Mouse (Mus musculus): ENCODE data around the gene Krt26. TPM values are rescaled to one million over a fixed set of nuclear protein-coding genes. Genes with fewer than 3 reads are reported as not detected.

Krt26 gene
- polyA plus RNA-seq (2016; fragmentation: Nextera tagmentation; extraction: Ambion mirVana), result not detected in 2 replicates

DNA sequence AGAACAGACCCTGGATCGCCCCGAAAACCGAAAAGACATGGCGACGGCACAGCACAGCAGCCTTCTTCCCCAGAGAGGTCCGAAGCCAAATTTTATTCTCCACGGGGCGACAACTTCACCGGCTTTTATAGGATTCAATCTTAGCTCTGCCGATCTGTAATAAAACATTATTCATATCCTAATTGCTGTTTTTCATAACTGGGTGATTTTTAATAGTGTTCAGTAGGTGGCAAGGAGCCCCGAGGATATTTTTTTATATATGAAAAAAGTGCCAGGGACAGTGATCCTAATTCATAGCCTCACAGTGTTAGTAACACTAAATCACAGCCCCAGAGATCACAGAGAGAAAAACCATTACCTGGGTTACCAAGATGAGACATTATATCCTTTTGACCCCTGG, at the start of gene Krt26:
Gene Krt26 (minus strand): TSS at position 101 of the 400 bp plus-strand sequence.
- H3K27ac ChIP-seq, result no peak within 1 kb of the TSS
- no peaks in the 10 kb centered on the region for H3K4me1 ChIP-seq
- H3K36me3 ChIP-seq, result no peaks in the 10 kb centered on the region
- 93% methylated on average over 11 of the region's 11 CpGs for WGBS
- H3K4me3 ChIP-seq, result no peak within 1 kb of the TSS
- no peaks in the 10 kb centered on the region for H3K27me3 ChIP-seq
- no peak within 1 kb of the TSS for H3K4me2 ChIP-seq (replicated peaks)
- H3K9ac ChIP-seq, result no peak within 1 kb of the TSS
- no peaks in the 10 kb centered on the region for H3K9me3 ChIP-seq
- no peak for ATAC-seq (ENCODE audit: insufficient number of reproducible peaks, insufficient read depth, low FRiP score, low TSS enrichment)

DNA sequence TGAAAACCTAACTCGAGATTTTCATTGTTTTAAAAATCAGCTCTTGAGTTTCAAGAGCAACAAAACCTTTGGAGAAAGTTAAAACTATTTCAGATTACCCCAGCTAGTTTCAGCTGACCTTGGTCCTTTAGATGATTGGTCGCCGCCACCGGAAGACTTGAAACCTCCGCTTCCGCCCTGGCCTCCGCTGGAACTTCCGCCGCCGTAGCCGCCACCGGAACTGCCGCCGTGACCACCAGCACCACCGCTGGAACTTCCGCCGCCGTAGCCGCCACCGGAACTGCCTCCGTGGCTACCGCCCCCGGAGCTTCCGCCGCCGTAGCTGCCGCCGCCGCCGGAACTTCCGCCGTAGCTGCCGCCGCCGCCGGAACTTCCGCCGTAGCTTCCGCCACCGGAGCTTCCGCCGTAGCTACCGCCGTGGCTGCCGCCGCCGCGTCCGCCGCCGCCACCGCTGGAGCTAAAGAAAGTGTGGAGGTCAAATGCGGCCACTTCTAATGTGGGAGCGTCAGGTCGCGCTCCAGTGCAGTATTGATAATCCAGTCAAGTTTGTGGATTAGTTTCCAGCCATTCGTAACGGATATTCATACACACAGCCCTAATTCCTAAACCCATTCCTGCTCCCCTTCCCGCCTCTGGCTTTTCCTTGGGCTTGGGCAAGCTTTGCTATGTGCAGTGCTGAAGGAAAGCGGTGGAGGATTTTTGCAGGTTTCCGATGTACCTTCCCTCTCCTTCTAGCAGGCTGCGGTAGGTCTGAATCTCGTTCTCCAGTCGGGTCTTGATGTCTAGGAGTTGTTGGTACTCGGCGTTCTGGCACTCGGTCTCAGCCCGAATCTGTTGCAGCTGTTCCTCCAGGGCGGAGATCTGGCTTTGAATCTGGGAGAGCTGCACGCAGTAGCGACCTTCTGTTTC, 48.3 kb upstream of the Krt26 start:
- Histone ChIP-seq H3K27ac (peak overlapping the region; percentile 96), H3K36me3 (no peaks in the 10 kb centered on the region), H3K9me3 (no peaks in the 10 kb centered on the region), H3K27me3 (no peaks in the 10 kb centered on the region), H3K4me2 (replicated peaks) (peak overlapping the region; percentile 50), H3K4me3 (peak overlapping the region; percentile 50), H3K4me1 (no peaks in the 10 kb centered on the region), H3K9ac (peak overlapping the region; percentile 63)
- no peak for ATAC-seq (ENCODE audit: insufficient number of reproducible peaks, insufficient read depth, low FRiP score, low TSS enrichment)
- 2% methylated on average over 71 of the region's 71 CpGs for WGBS

DNA sequence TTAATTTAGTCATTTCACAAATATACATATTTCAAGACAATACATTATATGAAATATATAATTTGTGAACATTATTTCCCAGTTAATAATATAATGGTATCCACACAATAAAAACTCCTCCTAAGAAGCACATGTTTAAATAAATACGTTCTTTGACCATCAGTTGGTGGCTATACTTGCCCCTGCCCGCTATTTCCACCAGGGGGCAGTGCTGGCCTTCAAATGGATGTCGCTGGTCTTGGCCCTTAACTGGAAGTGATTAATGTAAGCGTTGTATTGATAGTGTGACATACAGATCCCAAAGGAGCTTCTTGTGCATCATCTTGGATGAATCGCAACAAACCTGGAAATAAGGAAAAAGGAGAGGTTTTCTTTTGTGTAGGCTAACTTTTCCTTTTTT, 41.8 kb upstream of the Krt26 start:
- WGBS, result 15% methylated on average over 5 of the region's 5 CpGs
- Histone ChIP-seq H3K9ac (no peak overlapping the region), H3K4me2 (replicated peaks) (no peak overlapping the region), H3K4me1 (no peaks in the 10 kb centered on the region), H3K36me3 (no peaks in the 10 kb centered on the region), H3K4me3 (no peak overlapping the region), H3K27me3 (no peaks in the 10 kb centered on the region), H3K27ac (no peak overlapping the region), H3K9me3 (no peaks in the 10 kb centered on the region)
- ATAC-seq (ENCODE audit: insufficient number of reproducible peaks, insufficient read depth, low FRiP score, low TSS enrichment), result no peak

DNA sequence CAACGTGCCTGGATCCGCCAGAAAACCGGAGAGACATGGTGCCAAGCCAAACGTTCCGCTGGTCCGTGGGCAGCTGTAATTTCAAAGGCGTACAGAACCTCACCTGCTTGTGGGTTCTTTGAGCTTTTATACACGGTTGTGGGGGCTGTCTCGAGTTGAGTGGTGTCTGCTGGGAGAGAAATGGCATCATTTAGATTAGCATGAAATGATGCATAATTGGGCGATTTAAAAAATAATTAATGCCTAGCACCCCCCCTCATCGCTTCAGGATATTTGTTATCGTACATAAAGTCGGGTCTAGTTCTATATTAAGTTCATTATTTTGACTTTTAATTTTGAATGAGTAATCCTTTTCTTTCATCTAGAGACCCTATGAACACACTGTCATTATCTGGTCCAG, 37.0 kb upstream of the Krt26 start, which contains the start of gene Krt28:
Gene Krt28 (minus strand): TSS at position 101 of the 400 bp plus-strand sequence.
- 85% methylated on average over 13 of the region's 13 CpGs for WGBS
- Histone ChIP-seq H3K4me2 (replicated peaks) (no peak within 1 kb of the TSS), H3K27ac (no peak within 1 kb of the TSS), H3K4me1 (no peaks in the 10 kb centered on the region), H3K9ac (no peak within 1 kb of the TSS), H3K4me3 (no peak within 1 kb of the TSS), H3K27me3 (0 out of 2 replicates have a peak, but pooled peaks cover 2% of the 10 kb centered on the region), H3K9me3 (no peaks in the 10 kb centered on the region), H3K36me3 (no peaks in the 10 kb centered on the region)
- no peak for ATAC-seq (ENCODE audit: insufficient number of reproducible peaks, insufficient read depth, low FRiP score, low TSS enrichment)

DNA sequence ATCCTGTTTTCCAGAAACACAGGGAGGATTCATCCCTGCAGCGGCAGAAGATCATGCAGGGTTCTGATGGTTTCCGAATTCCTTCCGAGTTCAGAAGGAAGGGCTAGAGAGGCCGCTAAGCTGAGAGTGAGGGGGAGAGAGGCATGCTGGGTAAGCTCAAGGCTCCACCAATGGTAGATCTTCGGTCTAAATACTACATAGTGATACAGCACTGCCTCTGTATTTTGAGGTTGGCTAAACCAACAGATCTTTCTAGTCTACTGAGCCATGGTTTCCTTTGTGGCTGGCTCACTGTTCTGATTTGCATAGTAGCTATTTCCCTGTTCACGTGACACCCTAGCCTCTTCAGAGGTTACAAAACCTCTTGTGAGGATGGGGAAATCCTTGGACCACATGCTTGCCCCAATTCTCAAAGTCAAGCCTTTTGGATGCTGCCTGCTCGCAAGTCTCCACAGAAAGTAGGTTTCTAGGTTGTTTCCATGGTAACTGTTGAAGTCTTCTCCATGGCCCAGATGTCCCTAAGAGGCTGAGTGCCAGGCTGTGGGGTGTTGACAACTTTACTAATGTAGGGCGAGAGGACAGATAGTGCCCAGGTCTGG, 32.2 kb upstream of the Krt26 start:
- Histone ChIP-seq H3K36me3 (no peaks in the 10 kb centered on the region), H3K4me1 (no peaks in the 10 kb centered on the region), H3K4me3 (no peak overlapping the region), H3K27me3 (0 out of 2 replicates have a peak, but pooled peaks cover 2% of the 10 kb centered on the region), H3K27ac (no peak overlapping the region), H3K9me3 (no peaks in the 10 kb centered on the region), H3K9ac (no peak overlapping the region), H3K4me2 (replicated peaks) (no peak overlapping the region)
- ATAC-seq (ENCODE audit: insufficient number of reproducible peaks, insufficient read depth, low FRiP score, low TSS enrichment), result no peak
- 85% methylated on average over 8 of the region's 8 CpGs for WGBS

DNA sequence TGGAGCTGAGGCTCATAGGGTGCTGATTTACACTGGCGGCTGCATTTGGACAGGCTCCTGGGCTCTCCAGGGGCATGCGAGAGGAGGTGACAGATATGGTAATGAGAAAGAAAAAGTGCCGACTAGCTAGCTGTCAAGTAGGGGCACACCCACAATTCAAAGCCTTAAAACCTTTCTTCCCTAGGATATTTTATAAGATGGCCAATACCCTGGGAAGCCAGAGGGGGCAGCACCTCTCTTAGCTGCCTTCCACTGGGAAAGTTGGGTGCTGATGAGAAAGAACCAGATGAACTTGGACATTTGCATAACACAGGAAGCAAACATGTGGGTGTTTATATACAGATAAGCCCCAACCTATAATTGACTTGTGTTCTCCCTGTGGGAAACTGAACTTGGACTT, 31.5 kb upstream of the Krt26 start:
- Histone ChIP-seq H3K9me3 (no peaks in the 10 kb centered on the region), H3K27me3 (0 out of 2 replicates have a peak, but pooled peaks cover 2% of the 10 kb centered on the region), H3K27ac (no peak overlapping the region), H3K4me1 (no peaks in the 10 kb centered on the region), H3K4me2 (replicated peaks) (no peak overlapping the region), H3K36me3 (no peaks in the 10 kb centered on the region), H3K9ac (no peak overlapping the region), H3K4me3 (no peak overlapping the region)
- WGBS, result 19% methylated on average over 3 of the region's 3 CpGs
- ATAC-seq (ENCODE audit: insufficient number of reproducible peaks, insufficient read depth, low FRiP score, low TSS enrichment), result no peak

DNA sequence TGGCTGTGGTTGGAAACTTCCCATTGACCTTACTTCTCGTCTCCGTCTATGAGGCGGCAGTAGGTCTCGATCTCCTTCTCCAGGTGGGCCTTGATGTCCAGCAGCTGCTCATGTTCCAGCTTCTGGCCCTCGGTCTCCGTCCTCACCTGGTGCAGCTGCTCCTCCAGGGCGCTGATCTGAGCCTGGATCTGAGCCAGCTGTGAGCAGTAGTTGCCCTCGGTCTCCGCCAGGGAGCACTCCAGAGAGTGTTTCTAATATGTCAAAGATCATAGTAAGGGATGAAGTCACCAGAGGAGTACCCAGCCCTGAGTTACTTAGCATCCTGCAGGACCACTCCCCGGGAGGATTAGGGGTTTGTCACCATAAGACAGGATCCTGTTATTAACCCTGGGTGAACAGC, 29.0 kb upstream of the Krt26 start:
- no peak overlapping the region for H3K4me3 ChIP-seq
- no peaks in the 10 kb centered on the region for H3K36me3 ChIP-seq
- ATAC-seq (ENCODE audit: insufficient number of reproducible peaks, insufficient read depth, low FRiP score, low TSS enrichment), result no peak
- no peaks in the 10 kb centered on the region for H3K4me1 ChIP-seq
- 45% methylated on average over 10 of the region's 10 CpGs for WGBS
- H3K4me2 ChIP-seq (replicated peaks), result no peak overlapping the region
- H3K27me3 ChIP-seq, result 0 out of 2 replicates have a peak, but pooled peaks cover 2% of the 10 kb centered on the region
- no peak overlapping the region for H3K27ac ChIP-seq
- no peak overlapping the region for H3K9ac ChIP-seq
- no peaks in the 10 kb centered on the region for H3K9me3 ChIP-seq

DNA sequence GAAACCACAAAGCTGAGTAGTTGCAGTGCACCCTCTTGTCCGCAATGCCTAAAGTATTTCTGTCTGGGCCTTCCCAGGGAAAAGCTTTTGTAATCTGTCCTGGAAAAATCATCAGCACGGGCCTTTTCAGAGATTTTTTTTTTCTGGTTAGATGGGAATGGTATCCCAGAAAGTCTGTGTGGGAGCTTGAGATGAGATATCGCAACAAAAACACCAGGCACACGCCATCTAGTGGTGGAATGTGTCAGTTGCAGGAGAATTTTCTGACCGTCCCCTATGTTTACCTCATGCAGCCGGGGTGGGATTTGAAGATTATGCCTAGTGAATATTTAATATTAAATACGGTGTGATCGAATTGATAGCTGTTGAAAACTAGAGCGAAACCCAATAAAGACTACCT, 26.6 kb upstream of the Krt26 start:
- H3K9me3 ChIP-seq, result no peaks in the 10 kb centered on the region
- no peaks in the 10 kb centered on the region for H3K4me1 ChIP-seq
- H3K36me3 ChIP-seq, result no peaks in the 10 kb centered on the region
- no peak for ATAC-seq (ENCODE audit: insufficient number of reproducible peaks, insufficient read depth, low FRiP score, low TSS enrichment)
- 29% methylated on average over 9 of the region's 9 CpGs for WGBS
- H3K4me3 ChIP-seq, result no peak overlapping the region
- H3K9ac ChIP-seq, result no peak overlapping the region
- H3K4me2 ChIP-seq (replicated peaks), result no peak overlapping the region
- no peaks in the 10 kb centered on the region for H3K27me3 ChIP-seq
- H3K27ac ChIP-seq, result no peak overlapping the region

DNA sequence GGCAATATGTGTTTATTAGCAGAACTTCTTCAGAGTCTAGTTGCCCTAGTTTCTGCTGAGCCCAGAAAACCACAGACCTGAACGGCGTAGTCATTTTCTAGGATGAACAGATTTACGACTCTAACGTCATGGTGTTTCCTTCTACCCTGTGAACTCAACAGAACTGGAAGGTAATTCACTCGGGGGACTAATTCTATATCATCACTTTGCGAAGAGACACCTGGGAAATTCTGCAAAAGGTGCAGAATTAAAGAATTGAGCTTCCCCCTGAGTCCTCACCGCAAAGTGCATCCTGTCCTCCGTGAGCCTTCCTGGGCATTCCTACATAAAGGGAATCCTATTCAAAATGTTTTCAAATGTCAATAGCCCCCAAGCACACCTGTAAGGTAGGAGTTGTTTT, 23.7 kb upstream of the Krt26 start:
- no peaks in the 10 kb centered on the region for H3K4me1 ChIP-seq
- no peak for ATAC-seq (ENCODE audit: insufficient number of reproducible peaks, insufficient read depth, low FRiP score, low TSS enrichment)
- WGBS, result 87% methylated on average over 8 of the region's 8 CpGs
- H3K4me2 ChIP-seq (replicated peaks), result no peak overlapping the region
- no peaks in the 10 kb centered on the region for H3K36me3 ChIP-seq
- H3K27ac ChIP-seq, result no peak overlapping the region
- H3K4me3 ChIP-seq, result no peak overlapping the region
- H3K9ac ChIP-seq, result no peak overlapping the region
- H3K27me3 ChIP-seq, result no peaks in the 10 kb centered on the region
- no peaks in the 10 kb centered on the region for H3K9me3 ChIP-seq

DNA sequence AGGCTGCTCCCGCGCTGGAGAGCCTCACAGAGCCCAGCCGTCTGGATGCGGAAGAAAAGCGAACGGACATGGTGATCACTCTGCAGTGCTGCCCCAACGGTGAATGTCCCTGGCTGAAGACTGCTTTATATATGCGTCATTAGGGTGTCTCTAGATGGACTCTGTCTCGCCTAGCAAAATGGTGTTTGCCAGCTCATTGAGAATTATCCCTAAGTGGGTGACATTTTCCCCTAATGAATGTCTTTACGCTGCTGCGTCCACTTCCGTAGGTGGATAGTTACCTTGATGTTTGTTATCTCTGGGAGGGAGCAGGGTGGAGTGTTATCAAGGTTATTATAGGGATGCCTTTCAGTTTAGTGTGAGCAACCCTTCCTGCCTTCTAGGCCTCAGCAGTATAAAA, 13.2 kb upstream of the Krt26 start, which contains the start of gene Krt27:
Gene Krt27 (minus strand): TSS at position 101 of the 400 bp plus-strand sequence.
- H3K27ac ChIP-seq, result no peak within 1 kb of the TSS
- no peak within 1 kb of the TSS for H3K9ac ChIP-seq
- no peak within 1 kb of the TSS for H3K4me3 ChIP-seq
- no peaks in the 10 kb centered on the region for H3K36me3 ChIP-seq
- no peaks in the 10 kb centered on the region for H3K27me3 ChIP-seq
- 83% methylated on average over 12 of the region's 12 CpGs for WGBS
- H3K4me2 ChIP-seq (replicated peaks), result no peak within 1 kb of the TSS
- H3K9me3 ChIP-seq, result no peaks in the 10 kb centered on the region
- no peak for ATAC-seq (ENCODE audit: insufficient number of reproducible peaks, insufficient read depth, low FRiP score, low TSS enrichment)
- H3K4me1 ChIP-seq, result no peaks in the 10 kb centered on the region

DNA sequence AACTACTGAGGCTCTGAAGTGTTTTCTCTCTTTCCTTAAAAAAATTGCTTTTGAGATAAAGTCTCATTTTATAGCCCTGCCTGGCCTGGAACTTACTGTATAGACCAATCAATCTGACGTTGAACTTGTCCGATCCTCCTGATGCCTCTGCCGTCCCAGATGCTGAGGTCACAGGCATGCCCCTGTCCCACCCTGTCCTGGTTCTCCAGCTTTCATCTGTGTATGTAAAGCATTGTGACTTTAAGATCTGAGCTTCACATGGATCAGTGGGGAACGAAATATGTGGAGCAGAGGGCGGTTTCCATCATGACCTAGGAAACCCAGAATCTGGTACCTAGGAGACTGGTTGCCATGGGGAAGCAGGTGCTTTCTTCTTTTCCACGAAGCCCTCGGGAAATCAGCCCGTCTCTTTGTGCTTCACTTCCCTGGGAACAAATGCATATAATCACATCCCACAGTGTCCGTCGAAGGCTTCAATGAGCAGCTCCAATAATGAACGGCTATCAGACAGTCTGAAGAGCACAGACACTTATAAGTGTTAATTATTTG, 1.6 kb upstream of the Krt26 start:
- no peak overlapping the region for H3K9ac ChIP-seq
- H3K27ac ChIP-seq, result no peak overlapping the region
- H3K4me3 ChIP-seq, result no peak overlapping the region
- H3K9me3 ChIP-seq, result no peaks in the 10 kb centered on the region
- 82% methylated on average over 11 of the region's 11 CpGs for WGBS
- H3K36me3 ChIP-seq, result no peaks in the 10 kb centered on the region
- ATAC-seq (ENCODE audit: insufficient number of reproducible peaks, insufficient read depth, low FRiP score, low TSS enrichment), result no peak
- no peaks in the 10 kb centered on the region for H3K27me3 ChIP-seq
- H3K4me2 ChIP-seq (replicated peaks), result no peak overlapping the region
- no peaks in the 10 kb centered on the region for H3K4me1 ChIP-seq

DNA sequence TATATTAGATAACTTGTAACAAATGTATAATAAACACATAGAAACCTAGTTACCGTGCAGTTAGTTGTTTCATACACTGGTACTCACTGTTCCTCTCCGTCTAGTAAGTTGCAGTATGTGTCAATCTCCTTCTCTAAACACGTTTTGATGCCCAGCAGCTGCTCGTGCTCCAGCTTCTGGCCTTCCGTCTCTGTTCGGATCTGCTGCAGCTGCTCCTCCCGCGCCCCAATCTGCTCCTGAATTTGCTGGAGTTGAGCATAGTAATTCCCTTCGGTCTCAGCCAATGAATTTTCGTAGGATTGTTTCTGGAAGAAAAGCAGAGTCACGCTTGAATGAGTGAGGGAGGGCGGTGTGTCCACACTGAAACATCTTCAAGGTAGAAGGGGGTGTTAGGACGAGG, 4.3 kb downstream of the Krt26 start:
- no peaks in the 10 kb centered on the region for H3K36me3 ChIP-seq
- no peaks in the 10 kb centered on the region for H3K4me1 ChIP-seq
- H3K4me3 ChIP-seq, result no peak overlapping the region
- H3K4me2 ChIP-seq (replicated peaks), result no peak overlapping the region
- no peak for ATAC-seq (ENCODE audit: insufficient number of reproducible peaks, insufficient read depth, low FRiP score, low TSS enrichment)
- WGBS, result 76% methylated on average over 13 of the region's 13 CpGs
- H3K9me3 ChIP-seq, result no peaks in the 10 kb centered on the region
- no peak overlapping the region for H3K27ac ChIP-seq
- H3K9ac ChIP-seq, result no peak overlapping the region
- H3K27me3 ChIP-seq, result no peaks in the 10 kb centered on the region

Measured in embryonic facial prominence, embryonic 12.5 days (tissue).